Mouse (Mus musculus): ENCODE results near the gene Olfr654. TPM values are rescaled to one million over a fixed set of nuclear protein-coding genes. Genes with fewer than 3 reads are reported as not detected.

Olfr654 gene
- not detected in 2 replicates for polyA plus RNA-seq (2014; fragmentation: Nextera tagmentation; extraction: Ambion mirVana)

GRCm38 (mm10) chr7:104586725-104587124 lies at the start of gene Olfr654:
TSS of gene Olfr654 (plus strand) at chr7:104587025.
- DNase-seq (ENCODE audit: low spot score) (no peak), ATAC-seq (ENCODE audit: low read depth) (no peak)
- H3K27ac ChIP-seq (replicated peaks; ENCODE audit: low read depth, low read length): no peak within 1 kb of the TSS
- H3K36me3 ChIP-seq (ENCODE audit: control insufficient read depth, insufficient read depth, low read length): no peaks in the 10 kb centered on the region
- H3K4me1 ChIP-seq (ENCODE audit: control insufficient read depth, insufficient read depth, low read length): no peaks in the 10 kb centered on the region
- 77% methylated on average over 4 of the region's 4 CpGs for WGBS
- no peak within 1 kb of the TSS for H3K4me3 ChIP-seq (ENCODE audit: low read depth, low read length)
- H3K9ac ChIP-seq (ENCODE audit: low read depth, low read length): no peak within 1 kb of the TSS
- no peaks in the 10 kb centered on the region for H3K9me3 ChIP-seq (ENCODE audit: control insufficient read depth, low read length)
- H3K4me2 ChIP-seq (ENCODE audit: low read depth, low read length): no peak within 1 kb of the TSS
- H3K27me3 ChIP-seq (replicated peaks; ENCODE audit: control insufficient read depth, insufficient read depth, low read length): no peaks in the 10 kb centered on the region

- ATAC-seq (ENCODE audit: low read depth) (no peak), DNase-seq (ENCODE audit: low spot score) (peak; percentile 2)
- H3K27me3 ChIP-seq (replicated peaks; ENCODE audit: control insufficient read depth, insufficient read depth, low read length): no peaks in the 10 kb centered on the region
- H3K4me3 ChIP-seq (ENCODE audit: low read depth, low read length): no peak within 1 kb of the TSS
- H3K9ac ChIP-seq (ENCODE audit: low read depth, low read length): no peak within 1 kb of the TSS
- no peak within 1 kb of the TSS for H3K4me2 ChIP-seq (ENCODE audit: low read depth, low read length)
- 71% methylated on average over 5 of the region's 5 CpGs for WGBS
- no peaks in the 10 kb centered on the region for H3K36me3 ChIP-seq (ENCODE audit: control insufficient read depth, insufficient read depth, low read length)
- H3K9me3 ChIP-seq (ENCODE audit: control insufficient read depth, low read length): no peaks in the 10 kb centered on the region
- no peaks in the 10 kb centered on the region for H3K4me1 ChIP-seq (ENCODE audit: control insufficient read depth, insufficient read depth, low read length)
- H3K27ac ChIP-seq (replicated peaks; ENCODE audit: low read depth, low read length): no peak within 1 kb of the TSS
Measured at GRCm38 (mm10) chr7:104549833-104550232, 37.0 kb upstream of the Olfr654 start, which contains the start of gene Olfr651. TSS of gene Olfr651 (plus strand) at chr7:104550133.

- H3K36me3 ChIP-seq (ENCODE audit: control insufficient read depth, insufficient read depth, low read length): no peaks in the 10 kb centered on the region
- no peaks in the 10 kb centered on the region for H3K9me3 ChIP-seq (ENCODE audit: control insufficient read depth, low read length)
- WGBS: 76% methylated on average over 1 of the region's 1 CpGs
- no peak for DNase-seq (ENCODE audit: low spot score)
- H3K4me1 ChIP-seq (ENCODE audit: control insufficient read depth, insufficient read depth, low read length): no peaks in the 10 kb centered on the region
- H3K4me2 ChIP-seq (ENCODE audit: low read depth, low read length): no peak overlapping the region
- no peaks in the 10 kb centered on the region for H3K27me3 ChIP-seq (replicated peaks; ENCODE audit: control insufficient read depth, insufficient read depth, low read length)
- H3K9ac ChIP-seq (ENCODE audit: low read depth, low read length): no peak overlapping the region
- no peak overlapping the region for H3K4me3 ChIP-seq (ENCODE audit: low read depth, low read length)
- no peak overlapping the region for H3K27ac ChIP-seq (replicated peaks; ENCODE audit: low read depth, low read length)
- ATAC-seq (ENCODE audit: low read depth): no peak
Measured at GRCm38 (mm10) chr7:104552700-104553099, 34.1 kb upstream of the Olfr654 start.

- Histone ChIP-seq H3K27me3 (replicated peaks; ENCODE audit: control insufficient read depth, insufficient read depth, low read length) (no peaks in the 10 kb centered on the region), H3K36me3 (ENCODE audit: control insufficient read depth, insufficient read depth, low read length) (no peaks in the 10 kb centered on the region), H3K4me1 (ENCODE audit: control insufficient read depth, insufficient read depth, low read length) (no peaks in the 10 kb centered on the region), H3K27ac (replicated peaks; ENCODE audit: low read depth, low read length) (no peak within 1 kb of the TSS), H3K4me3 (ENCODE audit: low read depth, low read length) (no peak within 1 kb of the TSS), H3K9me3 (ENCODE audit: control insufficient read depth, low read length) (no peaks in the 10 kb centered on the region), H3K9ac (ENCODE audit: low read depth, low read length) (no peak within 1 kb of the TSS), H3K4me2 (ENCODE audit: low read depth, low read length) (no peak within 1 kb of the TSS)
- DNase-seq (ENCODE audit: low spot score): no peak
- no peak for ATAC-seq (ENCODE audit: low read depth)
Measured at GRCm38 (mm10) chr7:104560601-104561000, 26.2 kb upstream of the Olfr654 start, which contains the start of gene Olfr652. TSS of gene Olfr652 (plus strand) at chr7:104560901.

GRCm38 (mm10) chr7:104577014-104577413 lies 9.8 kb upstream of the Olfr654 start, which contains the start of gene Olfr653:
TSS of gene Olfr653 (plus strand) at chr7:104577314.
- H3K27ac ChIP-seq (replicated peaks; ENCODE audit: low read depth, low read length): no peak within 1 kb of the TSS
- DNase-seq (ENCODE audit: low spot score) (no peak), ATAC-seq (ENCODE audit: low read depth) (no peak)
- H3K4me3 ChIP-seq (ENCODE audit: low read depth, low read length): no peak within 1 kb of the TSS
- H3K4me1 ChIP-seq (ENCODE audit: control insufficient read depth, insufficient read depth, low read length): no peaks in the 10 kb centered on the region
- WGBS: 72% methylated on average over 2 of the region's 2 CpGs
- H3K36me3 ChIP-seq (ENCODE audit: control insufficient read depth, insufficient read depth, low read length): no peaks in the 10 kb centered on the region
- no peak within 1 kb of the TSS for H3K9ac ChIP-seq (ENCODE audit: low read depth, low read length)
- H3K9me3 ChIP-seq (ENCODE audit: control insufficient read depth, low read length): no peaks in the 10 kb centered on the region
- no peak within 1 kb of the TSS for H3K4me2 ChIP-seq (ENCODE audit: low read depth, low read length)
- no peaks in the 10 kb centered on the region for H3K27me3 ChIP-seq (replicated peaks; ENCODE audit: control insufficient read depth, insufficient read depth, low read length)

GRCm38 (mm10) chr7:104580846-104581245 lies 6.0 kb upstream of the Olfr654 start:
- Histone ChIP-seq H3K27me3 (replicated peaks; ENCODE audit: control insufficient read depth, insufficient read depth, low read length) (no peaks in the 10 kb centered on the region), H3K4me2 (ENCODE audit: low read depth, low read length) (no peak overlapping the region), H3K36me3 (ENCODE audit: control insufficient read depth, insufficient read depth, low read length) (no peaks in the 10 kb centered on the region), H3K9ac (ENCODE audit: low read depth, low read length) (no peak overlapping the region), H3K9me3 (ENCODE audit: control insufficient read depth, low read length) (no peaks in the 10 kb centered on the region), H3K4me3 (ENCODE audit: low read depth, low read length) (no peak overlapping the region), H3K27ac (replicated peaks; ENCODE audit: low read depth, low read length) (no peak overlapping the region), H3K4me1 (ENCODE audit: control insufficient read depth, insufficient read depth, low read length) (no peaks in the 10 kb centered on the region)
- no peak for DNase-seq (ENCODE audit: low spot score)
- no peak for ATAC-seq (ENCODE audit: low read depth)
- WGBS: 85% methylated on average over 4 of the region's 4 CpGs

- WGBS: 81% methylated on average over 4 of the region's 4 CpGs
- ATAC-seq (ENCODE audit: low read depth) (no peak), DNase-seq (ENCODE audit: low spot score) (no peak)
- Histone ChIP-seq H3K4me2 (ENCODE audit: low read depth, low read length) (no peak overlapping the region), H3K4me1 (ENCODE audit: control insufficient read depth, insufficient read depth, low read length) (no peaks in the 10 kb centered on the region), H3K4me3 (ENCODE audit: low read depth, low read length) (no peak overlapping the region), H3K36me3 (ENCODE audit: control insufficient read depth, insufficient read depth, low read length) (no peaks in the 10 kb centered on the region), H3K9ac (ENCODE audit: low read depth, low read length) (no peak overlapping the region), H3K27me3 (replicated peaks; ENCODE audit: control insufficient read depth, insufficient read depth, low read length) (no peaks in the 10 kb centered on the region), H3K27ac (replicated peaks; ENCODE audit: low read depth, low read length) (no peak overlapping the region), H3K9me3 (ENCODE audit: control insufficient read depth, low read length) (no peaks in the 10 kb centered on the region)
Measured at GRCm38 (mm10) chr7:104581429-104581828, 5.4 kb upstream of the Olfr654 start.

- ATAC-seq (ENCODE audit: low read depth) (no peak), DNase-seq (ENCODE audit: low spot score) (no peak)
- H3K9me3 ChIP-seq (ENCODE audit: control insufficient read depth, low read length): no peaks in the 10 kb centered on the region
- no peak overlapping the region for H3K27ac ChIP-seq (replicated peaks; ENCODE audit: low read depth, low read length)
- no peaks in the 10 kb centered on the region for H3K36me3 ChIP-seq (ENCODE audit: control insufficient read depth, insufficient read depth, low read length)
- H3K4me1 ChIP-seq (ENCODE audit: control insufficient read depth, insufficient read depth, low read length): no peaks in the 10 kb centered on the region
- H3K9ac ChIP-seq (ENCODE audit: low read depth, low read length): no peak overlapping the region
- WGBS: 84% methylated on average over 5 of the region's 5 CpGs
- H3K4me3 ChIP-seq (ENCODE audit: low read depth, low read length): no peak overlapping the region
- no peak overlapping the region for H3K4me2 ChIP-seq (ENCODE audit: low read depth, low read length)
- no peaks in the 10 kb centered on the region for H3K27me3 ChIP-seq (replicated peaks; ENCODE audit: control insufficient read depth, insufficient read depth, low read length)
Measured at GRCm38 (mm10) chr7:104588274-104588673, 1.4 kb downstream of the Olfr654 start.

GRCm38 (mm10) chr7:104601679-104602078 lies 14.9 kb downstream of the Olfr654 start, which contains the start of gene Olfr655:
TSS of gene Olfr655 (minus strand) at chr7:104601779.
- DNase-seq (ENCODE audit: low spot score): peak; percentile 3
- no peak for ATAC-seq (ENCODE audit: low read depth)

More at GRCm38 (mm10) chr7:104601679-104602078, 14.9 kb downstream of the Olfr654 start, which contains the start of gene Olfr655:
- 82% methylated on average over 2 of the region's 2 CpGs for whole genome bisulfite sequencing
- no peaks in the 10 kb centered on the region for H3K36me3 ChIP-seq (ENCODE audit: control insufficient read depth, insufficient read depth, low read length)
- H3K27me3 ChIP-seq (replicated peaks; ENCODE audit: control insufficient read depth, insufficient read depth, low read length): no peaks in the 10 kb centered on the region
- no peak within 1 kb of the TSS for H3K4me2 ChIP-seq (ENCODE audit: low read depth, low read length)
- H3K4me1 ChIP-seq (ENCODE audit: control insufficient read depth, insufficient read depth, low read length): no peaks in the 10 kb centered on the region
- H3K9ac ChIP-seq (ENCODE audit: low read depth, low read length): no peak within 1 kb of the TSS
- no peak within 1 kb of the TSS for H3K27ac ChIP-seq (replicated peaks; ENCODE audit: low read depth, low read length)
- H3K9me3 ChIP-seq (ENCODE audit: control insufficient read depth, low read length): no peaks in the 10 kb centered on the region
- H3K4me3 ChIP-seq (ENCODE audit: low read depth, low read length): no peak within 1 kb of the TSS

Measured in embryonic facial prominence, embryonic 14.5 days (tissue).